Mouse (Mus musculus) olfactory bulb, adult 2 months (tissue): ENCODE measurements around the gene Nrde2.

Source experiments
- CTCF ChIP-seq: fragments of 200-500 bp; IDR thresholded peaks from 2 replicates; pipeline ENCODE4 v1.5.1; 2012; ENCODE audit warnings: low read depth, mild to moderate bottlenecking, low read length, moderate library complexity; ENCODE audit not compliant: insufficient read depth
- POLR2A ChIP-seq: fragments of 200-500 bp; IDR thresholded peaks from 2 replicates; pipeline ENCODE4 v1.6.1; 2012; ENCODE audit warnings: mild to moderate bottlenecking, low read depth, low read length, moderate library complexity; ENCODE audit not compliant: insufficient read depth

- TF ChIP-seq CTCF = no peak
- TF ChIP-seq POLR2A = no peak
Observed at GRCm38 (mm10) chr12:100183970-100184369, 24.5 kb upstream of the Nrde2 start.
